Mouse (Mus musculus): ENCODE results near the gene Rpa1. TPM values are rescaled to one million over a fixed set of nuclear protein-coding genes. Genes with fewer than 3 reads are reported as not detected.

Rpa1 gene
- polyA plus RNA-seq, 1 experiment from 2014 or later = 146 TPM

- peak overlapping the region; percentile 77 for H3K4me2 ChIP-seq (ENCODE audit: low read depth, low read length, severe bottlenecking)
- no peak overlapping the region; the same call in 1 of the 2 replicates for H3K27ac ChIP-seq (ENCODE audit: low read depth, low read length)
- peak overlapping the region; percentile 86 for H3K9ac ChIP-seq (ENCODE audit: low read length)
- 1% methylated on average over 10 of the region's 10 CpGs for WGBS
- DNase-seq (ENCODE audit: low spot score) (no peak), ATAC-seq (replicated peaks; ENCODE audit: low FRiP score) (no peak)
- no peaks in the 10 kb centered on the region for H3K27me3 ChIP-seq (ENCODE audit: control insufficient read depth, insufficient read depth, low read length)
- peaks cover 3% of the 10 kb centered on the region for H3K4me1 ChIP-seq (replicated peaks; ENCODE audit: control insufficient read depth, insufficient read depth, low read length)
- H3K4me3 ChIP-seq (ENCODE audit: low read depth, low read length) = peak overlapping the region; percentile 81
- H3K9me3 ChIP-seq (ENCODE audit: control insufficient read depth, low read length) = no peaks in the 10 kb centered on the region
- no peaks in the 10 kb centered on the region for H3K36me3 ChIP-seq (ENCODE audit: control insufficient read depth, insufficient read depth, low read length)
Measured at GRCm38 (mm10) chr11:75347596-75347995, 528 bp downstream of the Rpa1 start.

DNA sequence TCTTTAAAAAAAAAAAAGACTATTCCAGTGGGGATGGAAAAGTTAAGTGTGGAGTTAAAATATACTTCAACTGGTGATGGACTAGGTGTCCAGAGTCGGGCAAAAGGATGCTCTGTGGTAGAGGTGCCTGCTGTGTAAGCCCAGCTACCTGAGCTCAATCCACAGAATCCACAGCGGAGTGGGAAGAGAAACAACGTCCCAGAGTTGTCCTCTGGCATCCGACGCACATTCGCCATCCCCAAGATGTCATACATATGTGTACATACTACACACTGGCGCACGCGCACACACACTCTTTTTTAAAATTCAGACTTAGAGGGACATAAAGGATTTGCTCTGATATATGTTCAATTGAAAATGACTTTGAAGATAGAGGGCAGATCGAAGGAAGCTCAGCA lies 937 bp downstream of the Rpa1 start:
- Histone ChIP-seq H3K27me3 (ENCODE audit: control insufficient read depth, insufficient read depth, low read length) (no peaks in the 10 kb centered on the region), H3K27ac (ENCODE audit: low read depth, low read length) (no peak overlapping the region), H3K9ac (ENCODE audit: low read length) (peak overlapping the region; percentile 86), H3K9me3 (ENCODE audit: control insufficient read depth, low read length) (no peaks in the 10 kb centered on the region), H3K36me3 (ENCODE audit: control insufficient read depth, insufficient read depth, low read length) (no peaks in the 10 kb centered on the region), H3K4me2 (ENCODE audit: low read depth, low read length, severe bottlenecking) (peak overlapping the region; percentile 77), H3K4me1 (replicated peaks; ENCODE audit: control insufficient read depth, insufficient read depth, low read length) (peaks cover 3% of the 10 kb centered on the region), H3K4me3 (ENCODE audit: low read depth, low read length) (peak overlapping the region; percentile 81)
- DNase-seq (ENCODE audit: low spot score) (no peak), ATAC-seq (replicated peaks; ENCODE audit: low FRiP score) (no peak)
- 50% methylated on average over 10 of the region's 10 CpGs for WGBS

DNA sequence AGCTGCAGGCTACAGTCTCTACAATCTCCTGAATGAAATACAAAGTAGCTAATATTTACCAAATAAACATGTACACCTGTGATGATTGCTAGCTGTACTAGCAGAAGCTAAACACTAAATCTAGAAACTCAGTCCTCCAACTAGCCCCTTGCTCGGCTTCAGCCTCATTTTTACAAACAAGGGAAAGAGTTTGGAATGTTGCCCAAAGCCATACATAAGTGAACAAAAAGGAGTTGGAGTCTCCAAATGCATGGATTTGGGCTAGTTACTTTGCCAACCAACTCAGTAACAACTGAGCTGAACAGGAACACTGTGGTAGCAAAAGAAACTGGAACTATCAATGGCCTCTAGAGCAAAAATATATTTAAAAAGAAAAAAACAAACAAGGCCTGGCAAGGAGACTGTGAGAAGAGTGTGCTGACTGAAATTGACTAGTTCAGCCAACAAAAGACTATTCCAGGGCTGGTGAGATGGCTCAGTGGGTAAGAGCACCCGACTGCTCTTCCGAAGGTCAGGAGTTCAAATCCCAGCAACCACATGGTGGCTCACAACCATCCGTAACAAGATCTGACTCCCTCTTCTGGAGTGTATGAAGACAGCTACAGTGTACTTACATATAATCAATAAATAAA lies 1.5 kb downstream of the Rpa1 start:
- H3K27me3 ChIP-seq (ENCODE audit: control insufficient read depth, insufficient read depth, low read length) = no peaks in the 10 kb centered on the region
- ATAC-seq (replicated peaks; ENCODE audit: low FRiP score) = no peak
- H3K9me3 ChIP-seq (ENCODE audit: control insufficient read depth, low read length) = no peaks in the 10 kb centered on the region
- 72% methylated on average over 3 of the region's 4 CpGs for WGBS
- no peak for DNase-seq (ENCODE audit: low spot score)
- no peaks in the 10 kb centered on the region for H3K36me3 ChIP-seq (ENCODE audit: control insufficient read depth, insufficient read depth, low read length)
- peak overlapping the region; percentile 81; the same call in 1 of the 2 replicates for H3K4me3 ChIP-seq (ENCODE audit: low read depth, low read length)
- H3K9ac ChIP-seq (ENCODE audit: low read length) = no peak overlapping the region
- H3K4me1 ChIP-seq (replicated peaks; ENCODE audit: control insufficient read depth, insufficient read depth, low read length) = peaks cover 3% of the 10 kb centered on the region
- H3K4me2 ChIP-seq (ENCODE audit: low read depth, low read length, severe bottlenecking) = peak overlapping the region; percentile 77
- no peak overlapping the region for H3K27ac ChIP-seq (ENCODE audit: low read depth, low read length)

DNA sequence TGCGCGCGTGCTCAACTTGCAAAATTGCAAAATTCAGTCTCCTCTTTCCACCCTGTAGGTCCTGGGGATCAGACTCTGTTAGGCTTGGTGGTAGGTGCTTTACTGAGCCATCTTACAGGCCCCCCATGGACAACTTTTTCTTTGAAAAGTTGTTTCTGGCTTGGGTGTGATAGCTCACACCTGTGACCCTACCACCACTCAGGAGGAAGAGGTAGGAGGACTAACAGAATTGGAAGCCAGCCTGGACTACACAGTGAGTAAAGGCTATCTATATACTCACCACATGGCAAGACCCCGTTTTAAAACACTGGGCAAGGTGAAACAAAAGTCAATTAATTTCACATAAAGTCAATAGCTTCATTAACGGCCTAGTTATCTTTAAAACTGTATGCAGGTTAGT lies 3.4 kb downstream of the Rpa1 start:
- WGBS = 95% methylated on average over 5 of the region's 5 CpGs

DNA sequence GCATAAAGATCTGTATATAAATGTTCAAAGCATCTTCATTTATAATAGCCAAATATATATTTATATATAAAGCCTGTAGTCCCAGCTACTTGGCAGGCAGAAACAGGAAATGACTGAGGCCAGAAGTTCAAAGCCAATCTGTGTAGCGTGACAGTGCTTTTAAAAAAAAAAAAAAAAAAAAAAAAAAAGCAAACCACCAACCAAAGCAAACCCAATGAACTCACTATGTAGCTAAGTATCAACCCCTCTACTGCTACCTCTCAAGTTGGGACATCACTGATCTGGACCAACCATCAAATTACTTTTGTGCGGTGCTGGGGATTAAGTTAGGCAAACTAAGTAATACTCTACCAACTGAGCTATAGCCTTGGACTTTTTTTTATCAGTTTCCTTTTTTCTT lies 4.0 kb downstream of the Rpa1 start:
- Histone ChIP-seq H3K27ac (ENCODE audit: low read depth, low read length) (no peak overlapping the region), H3K36me3 (ENCODE audit: control insufficient read depth, insufficient read depth, low read length) (peaks cover 7% of the 10 kb centered on the region), H3K4me3 (ENCODE audit: low read depth, low read length) (no peak overlapping the region), H3K4me2 (ENCODE audit: low read depth, low read length, severe bottlenecking) (no peak overlapping the region), H3K9me3 (ENCODE audit: control insufficient read depth, low read length) (no peaks in the 10 kb centered on the region), H3K4me1 (replicated peaks; ENCODE audit: control insufficient read depth, insufficient read depth, low read length) (peaks cover 3% of the 10 kb centered on the region), H3K9ac (ENCODE audit: low read length) (no peak overlapping the region), H3K27me3 (ENCODE audit: control insufficient read depth, insufficient read depth, low read length) (no peaks in the 10 kb centered on the region)
- no peak for ATAC-seq (replicated peaks; ENCODE audit: low FRiP score)
- 86% methylated on average over 2 of the region's 2 CpGs for WGBS
- no peak for DNase-seq (ENCODE audit: low spot score)

More for the DNA sequence above, 3.4 kb downstream of the Rpa1 start:
- DNase-seq (ENCODE audit: low spot score) (no peak), ATAC-seq (replicated peaks; ENCODE audit: low FRiP score) (no peak)
- no peaks in the 10 kb centered on the region for H3K9me3 ChIP-seq (ENCODE audit: control insufficient read depth, low read length)
- H3K27me3 ChIP-seq (ENCODE audit: control insufficient read depth, insufficient read depth, low read length) = no peaks in the 10 kb centered on the region
- H3K4me1 ChIP-seq (replicated peaks; ENCODE audit: control insufficient read depth, insufficient read depth, low read length) = peaks cover 3% of the 10 kb centered on the region
- peaks cover 3% of the 10 kb centered on the region for H3K36me3 ChIP-seq (ENCODE audit: control insufficient read depth, insufficient read depth, low read length)
- no peak overlapping the region for H3K4me3 ChIP-seq (ENCODE audit: low read depth, low read length)
- no peak overlapping the region for H3K27ac ChIP-seq (ENCODE audit: low read depth, low read length)
- H3K4me2 ChIP-seq (ENCODE audit: low read depth, low read length, severe bottlenecking) = no peak overlapping the region
- no peak overlapping the region for H3K9ac ChIP-seq (ENCODE audit: low read length)

DNA sequence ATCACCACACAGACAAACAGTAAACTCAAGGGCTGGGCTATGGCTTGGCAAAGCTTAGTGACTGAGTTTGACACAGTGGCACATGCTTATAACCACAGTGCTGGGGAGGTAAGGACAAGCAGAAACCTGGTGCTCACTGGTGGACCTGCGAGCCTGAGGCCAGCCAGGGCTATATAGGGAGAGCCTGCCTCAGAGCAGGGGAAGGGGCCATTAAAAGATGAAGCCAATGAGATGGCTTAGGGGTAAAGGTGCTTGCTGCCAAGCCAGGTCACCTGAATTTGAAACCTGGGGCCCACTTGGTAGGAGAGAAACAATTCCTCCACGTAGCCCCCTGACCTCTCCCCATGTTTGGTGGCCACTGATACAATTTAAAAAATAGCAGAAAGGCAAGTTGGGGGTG lies 5.0 kb downstream of the Rpa1 start:
- WGBS = 95% methylated on average over 2 of the region's 2 CpGs
- no peaks in the 10 kb centered on the region for H3K9me3 ChIP-seq (ENCODE audit: control insufficient read depth, low read length)
- H3K9ac ChIP-seq (ENCODE audit: low read length) = no peak overlapping the region
- DNase-seq (ENCODE audit: low spot score) = no peak
- H3K4me3 ChIP-seq (ENCODE audit: low read depth, low read length) = no peak overlapping the region
- H3K27me3 ChIP-seq (ENCODE audit: control insufficient read depth, insufficient read depth, low read length) = no peaks in the 10 kb centered on the region
- ATAC-seq (replicated peaks; ENCODE audit: low FRiP score) = no peak
- no peak overlapping the region for H3K4me2 ChIP-seq (ENCODE audit: low read depth, low read length, severe bottlenecking)
- peaks cover 8% of the 10 kb centered on the region for H3K36me3 ChIP-seq (ENCODE audit: control insufficient read depth, insufficient read depth, low read length)
- H3K4me1 ChIP-seq (replicated peaks; ENCODE audit: control insufficient read depth, insufficient read depth, low read length) = no peaks in the 10 kb centered on the region; the same call in 1 of the 2 replicates
- H3K27ac ChIP-seq (ENCODE audit: low read depth, low read length) = no peak overlapping the region

DNA sequence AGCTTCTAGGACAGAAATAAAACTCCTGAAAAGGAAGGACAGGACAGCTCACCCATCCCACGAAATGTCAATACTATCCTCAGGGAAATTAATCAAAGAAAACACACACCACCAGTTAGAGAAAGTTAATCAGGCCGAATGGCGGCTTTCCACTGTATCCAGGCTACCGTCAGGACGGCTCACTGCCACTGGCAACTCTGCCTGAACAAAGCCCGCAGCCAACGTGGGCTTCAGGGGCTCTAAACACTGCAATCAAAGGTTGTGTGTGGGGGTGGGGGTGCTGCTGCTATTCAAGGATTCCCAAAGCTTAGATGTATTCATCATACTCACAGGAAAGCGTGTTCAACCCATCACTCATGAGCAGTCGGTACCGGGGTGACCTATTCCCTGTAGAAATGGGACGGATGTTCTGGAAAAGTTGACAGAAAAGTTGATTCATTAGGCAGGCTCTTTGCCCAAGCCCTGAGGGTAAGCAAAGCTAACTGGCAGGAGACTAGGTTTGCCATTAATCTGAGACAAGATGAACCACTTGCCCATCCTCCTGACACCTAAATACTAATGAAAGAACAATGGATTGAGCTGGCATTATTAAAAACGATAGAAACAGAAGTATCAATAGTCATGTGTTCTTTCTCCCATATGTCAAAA lies 7.3 kb downstream of the Rpa1 start:
- no peak overlapping the region for H3K9ac ChIP-seq (ENCODE audit: low read length)
- H3K4me2 ChIP-seq (ENCODE audit: low read depth, low read length, severe bottlenecking) = no peak overlapping the region
- 84% methylated on average over 12 of the region's 12 CpGs for WGBS
- H3K27ac ChIP-seq (ENCODE audit: low read depth, low read length) = no peak overlapping the region
- no peak overlapping the region for H3K4me3 ChIP-seq (ENCODE audit: low read depth, low read length)
- no peaks in the 10 kb centered on the region for H3K27me3 ChIP-seq (ENCODE audit: control insufficient read depth, insufficient read depth, low read length)
- ATAC-seq (replicated peaks; ENCODE audit: low FRiP score) (no peak), DNase-seq (ENCODE audit: low spot score) (no peak)
- H3K9me3 ChIP-seq (ENCODE audit: control insufficient read depth, low read length) = no peaks in the 10 kb centered on the region
- H3K4me1 ChIP-seq (replicated peaks; ENCODE audit: control insufficient read depth, insufficient read depth, low read length) = no peaks in the 10 kb centered on the region
- peaks cover 8% of the 10 kb centered on the region for H3K36me3 ChIP-seq (ENCODE audit: control insufficient read depth, insufficient read depth, low read length)

GRCm38 (mm10) chr11:75340076-75340475 lies 8.0 kb downstream of the Rpa1 start:
- no peak for DNase-seq (ENCODE audit: low spot score)
- no peak overlapping the region for H3K4me3 ChIP-seq (ENCODE audit: low read depth, low read length)
- WGBS = 95% methylated on average over 14 of the region's 14 CpGs

GRCm38 (mm10) chr11:75337246-75337645 lies 10.9 kb downstream of the Rpa1 start:
- Histone ChIP-seq H3K27me3 (ENCODE audit: control insufficient read depth, insufficient read depth, low read length) (no peaks in the 10 kb centered on the region), H3K4me3 (ENCODE audit: low read depth, low read length) (no peak overlapping the region), H3K27ac (ENCODE audit: low read depth, low read length) (no peak overlapping the region), H3K36me3 (ENCODE audit: control insufficient read depth, insufficient read depth, low read length) (peaks cover 8% of the 10 kb centered on the region), H3K9me3 (ENCODE audit: control insufficient read depth, low read length) (no peaks in the 10 kb centered on the region), H3K4me1 (replicated peaks; ENCODE audit: control insufficient read depth, insufficient read depth, low read length) (no peaks in the 10 kb centered on the region), H3K9ac (ENCODE audit: low read length) (no peak overlapping the region), H3K4me2 (ENCODE audit: low read depth, low read length, severe bottlenecking) (no peak overlapping the region)
- whole genome bisulfite sequencing = 90% methylated on average over 7 of the region's 7 CpGs
- ATAC-seq (replicated peaks; ENCODE audit: low FRiP score) = no peak
- DNase-seq (ENCODE audit: low spot score) = no peak

More at GRCm38 (mm10) chr11:75340076-75340475, 8.0 kb downstream of the Rpa1 start:
- Histone ChIP-seq H3K9me3 (ENCODE audit: control insufficient read depth, low read length) (no peaks in the 10 kb centered on the region), H3K9ac (ENCODE audit: low read length) (no peak overlapping the region), H3K4me2 (ENCODE audit: low read depth, low read length, severe bottlenecking) (no peak overlapping the region), H3K4me1 (replicated peaks; ENCODE audit: control insufficient read depth, insufficient read depth, low read length) (no peaks in the 10 kb centered on the region), H3K27me3 (ENCODE audit: control insufficient read depth, insufficient read depth, low read length) (no peaks in the 10 kb centered on the region), H3K27ac (ENCODE audit: low read depth, low read length) (no peak overlapping the region), H3K36me3 (ENCODE audit: control insufficient read depth, insufficient read depth, low read length) (peaks cover 8% of the 10 kb centered on the region)
- ATAC-seq (replicated peaks; ENCODE audit: low FRiP score) = no peak
